Mouse (Mus musculus) cerebellum, postnatal 25 days (tissue): ENCODE results near the gene Clcn7.
"Not testable (repeated sequence)": the region's sequence is repeated elsewhere in the genome, so short reads cannot be mapped to it uniquely, and the experiment has no call there.

Source experiments
- DNase-seq, 2 experiments: peaks; one replicate each; pipeline ENCODE4 v3.0.0; 2021; ENCODE audit warnings: mixed read lengths in 2 of 2

The Clcn7 gene

DNA sequence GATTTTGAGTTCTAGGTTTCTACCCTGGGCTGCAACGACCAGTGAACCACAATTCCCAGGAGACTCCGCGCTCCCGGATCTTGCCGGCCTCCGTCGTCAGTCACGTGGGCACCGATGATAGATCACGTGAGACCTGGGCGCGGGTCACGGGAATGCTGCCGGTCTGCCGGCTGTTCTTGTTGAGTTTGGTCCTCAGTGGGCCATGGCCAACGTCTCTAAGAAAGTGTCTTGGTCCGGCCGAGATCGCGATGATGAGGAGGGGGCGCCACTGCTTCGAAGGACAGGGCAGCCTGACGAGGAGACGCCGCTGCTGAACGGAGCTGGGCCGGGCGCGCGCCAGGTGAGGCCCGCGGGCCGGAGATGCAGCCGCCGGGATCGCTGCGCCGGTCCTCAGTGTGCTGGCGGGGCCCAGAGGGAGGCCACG, at the start of gene Clcn7:
Gene Clcn7, plus strand, starts transcription at position 117 of the 424 bp plus-strand sequence.
- DNase-seq: peak; percentile 96 to 97

DNA sequence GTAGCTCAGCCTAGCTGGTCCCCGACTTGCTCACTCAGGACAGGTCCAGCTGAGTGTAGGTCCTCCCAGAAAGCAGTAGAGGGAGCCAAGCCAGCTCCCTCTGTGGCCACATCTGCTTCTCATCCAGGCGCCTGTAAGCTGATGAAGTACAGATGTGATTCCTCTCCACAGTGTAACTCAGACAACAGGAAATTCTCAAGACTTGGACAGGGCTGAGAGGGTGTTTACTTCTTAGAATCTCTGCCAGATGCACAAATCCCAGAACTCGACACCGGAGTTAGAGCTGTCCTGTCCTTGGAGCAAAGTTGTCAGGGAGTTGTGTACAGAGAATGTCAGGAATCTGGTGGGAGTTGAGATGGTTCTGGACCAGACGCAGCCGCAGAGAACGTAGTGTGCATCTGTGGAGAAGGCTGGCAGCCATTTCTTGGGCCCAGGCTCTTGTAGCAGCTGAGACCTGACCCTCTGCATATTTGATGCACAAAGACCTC, 49.7 kb upstream of the Clcn7 start, which contains the start of gene Tmem204:
Gene Tmem204, minus strand, starts transcription at position 148 of the 488 bp plus-strand sequence.
- DNase-seq: no peak

DNA sequence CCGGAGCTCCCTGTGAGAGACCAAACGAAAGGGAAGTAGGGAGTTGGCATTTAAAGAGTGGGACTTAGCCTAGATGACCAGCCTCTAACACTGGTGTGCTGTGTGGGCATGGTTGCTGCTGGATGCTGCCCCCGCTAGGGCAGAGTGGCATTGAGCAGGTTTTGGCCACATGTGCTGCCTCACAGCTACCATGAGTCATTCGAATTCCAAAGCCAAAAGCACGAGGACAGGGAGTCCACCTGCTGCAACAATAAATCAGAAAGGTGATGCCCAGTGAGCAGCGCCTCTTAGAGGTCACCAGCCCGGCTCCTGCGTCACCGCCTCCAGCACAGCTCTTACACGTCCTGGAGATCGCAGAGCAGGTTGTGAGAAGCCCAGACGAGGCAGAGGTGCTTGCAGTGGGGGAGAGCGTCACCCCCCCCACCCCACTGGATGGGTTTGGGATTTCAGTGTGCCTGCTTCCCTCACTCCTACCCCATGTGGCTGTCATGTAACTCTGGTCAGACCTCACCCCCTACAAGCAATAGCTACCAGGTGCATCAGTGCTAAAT, 48.3 kb upstream of the Clcn7 start:
- no peak for DNase-seq

DNA sequence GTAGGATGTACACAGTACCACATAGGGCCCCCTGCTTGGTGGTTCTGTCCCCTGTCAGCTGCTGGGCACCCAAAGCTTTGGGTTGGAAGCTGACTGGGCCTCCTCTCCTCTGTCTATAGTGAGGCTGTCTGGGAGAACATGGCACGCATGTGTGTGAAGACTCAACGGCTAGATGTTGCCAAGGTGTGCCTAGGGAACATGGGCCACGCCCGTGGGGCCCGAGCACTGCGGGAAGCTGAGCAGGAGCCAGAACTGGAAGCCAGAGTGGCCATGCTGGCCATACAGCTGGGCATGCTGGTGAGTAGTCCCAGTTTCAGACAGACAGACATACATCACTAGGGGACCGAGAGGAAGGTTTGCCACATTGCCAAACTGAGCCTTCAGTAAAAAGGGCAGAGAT, 46.5 kb upstream of the Clcn7 start:
- DNase-seq: no peak

DNA sequence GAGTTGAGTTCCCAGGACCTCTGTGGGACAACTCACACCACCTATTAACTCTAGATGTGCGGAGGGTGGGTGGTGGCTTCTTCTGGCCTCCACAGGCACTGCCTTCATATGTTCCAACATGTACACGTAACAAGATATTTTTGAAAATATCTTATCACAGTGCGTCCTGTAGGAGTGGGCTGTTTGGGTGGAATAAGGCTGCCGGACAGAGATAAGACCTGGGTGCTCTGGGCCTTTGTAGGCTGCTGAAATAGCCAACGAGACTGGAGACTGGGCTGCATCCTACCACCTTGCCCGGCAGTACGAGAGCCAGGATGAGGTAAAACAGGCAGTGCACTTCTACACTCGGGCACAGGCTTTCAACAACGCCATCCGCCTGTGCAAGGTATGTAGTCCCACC, 44.0 kb upstream of the Clcn7 start:
- no peak for DNase-seq

DNA sequence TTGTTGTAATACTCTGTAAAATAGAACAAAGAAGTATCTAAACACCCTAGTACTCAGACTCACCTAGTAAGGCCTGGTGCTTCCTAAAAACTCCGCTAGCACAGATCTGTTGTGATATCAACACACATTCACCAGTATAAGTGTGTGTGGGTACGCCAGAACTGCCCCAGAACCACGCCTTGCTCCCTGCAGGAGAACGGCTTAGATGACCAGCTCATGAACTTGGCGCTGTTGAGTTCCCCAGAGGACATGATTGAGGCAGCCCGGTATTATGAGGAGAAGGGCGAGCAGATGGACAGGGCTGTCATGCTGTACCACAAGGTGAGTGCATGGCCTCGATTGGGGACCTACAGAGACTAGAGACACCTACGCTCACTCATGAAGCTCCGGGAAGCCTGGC, 42.7 kb upstream of the Clcn7 start:
- no peak for DNase-seq

DNA sequence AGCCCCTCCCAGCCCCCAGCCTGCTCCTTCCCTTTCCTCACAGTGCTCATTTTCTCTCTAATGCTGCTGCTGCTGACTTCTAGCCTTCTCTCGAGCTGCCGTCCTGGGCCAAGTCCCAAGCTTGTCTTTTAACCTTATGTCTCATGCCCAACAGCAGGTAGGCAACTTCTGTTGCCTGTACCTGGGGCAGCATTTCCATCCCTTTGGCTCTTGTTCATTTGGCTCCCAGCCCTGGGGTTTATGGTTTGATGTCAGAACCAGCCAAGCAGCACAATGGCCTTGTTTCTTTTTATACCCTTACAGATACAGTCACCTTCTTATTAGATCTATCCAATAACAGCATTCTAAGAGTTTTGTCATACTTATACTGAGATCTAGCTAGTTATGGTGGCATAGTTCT, 37.0 kb upstream of the Clcn7 start:
- DNase-seq: peak; percentile 53 to 70

DNA sequence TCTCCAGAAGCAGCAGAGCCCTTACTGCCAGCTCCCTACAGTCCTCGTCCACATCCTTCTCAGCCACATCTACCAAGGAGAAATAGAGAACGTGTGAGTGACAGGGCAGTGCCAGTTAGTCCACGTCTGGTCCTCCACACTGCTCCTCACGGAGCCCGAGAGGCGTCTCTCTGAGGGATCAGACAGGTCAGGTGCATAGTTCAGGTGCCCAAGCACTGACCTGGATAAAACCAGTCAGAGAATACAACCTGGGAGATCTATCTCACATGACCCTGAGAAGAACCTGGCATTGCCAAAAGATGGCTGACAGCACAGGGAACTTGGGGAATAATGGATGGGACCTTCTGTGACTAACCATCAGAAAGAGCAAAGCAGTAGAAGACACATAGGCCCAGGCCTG, 33.1 kb upstream of the Clcn7 start:
- no peak for DNase-seq

DNA sequence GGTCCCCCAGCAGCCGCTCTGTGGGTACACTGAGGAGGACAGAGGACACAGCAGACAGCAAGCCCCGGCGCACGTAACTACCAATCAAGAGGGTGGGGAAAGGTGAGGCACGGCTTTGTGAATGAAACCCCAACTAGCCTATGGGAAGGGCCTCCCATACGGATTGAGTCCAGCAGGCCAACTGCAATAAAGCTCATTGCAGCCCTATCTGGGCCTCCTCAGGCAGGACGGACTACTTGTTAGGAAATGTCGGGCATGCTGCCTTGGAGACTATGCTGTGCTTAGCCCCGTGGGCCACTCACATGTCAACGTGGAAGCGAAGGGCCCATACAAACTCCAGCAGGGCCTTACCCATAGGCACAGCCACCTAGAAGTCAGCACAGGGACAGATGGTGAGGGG, 31.9 kb upstream of the Clcn7 start:
- DNase-seq: no peak

DNA sequence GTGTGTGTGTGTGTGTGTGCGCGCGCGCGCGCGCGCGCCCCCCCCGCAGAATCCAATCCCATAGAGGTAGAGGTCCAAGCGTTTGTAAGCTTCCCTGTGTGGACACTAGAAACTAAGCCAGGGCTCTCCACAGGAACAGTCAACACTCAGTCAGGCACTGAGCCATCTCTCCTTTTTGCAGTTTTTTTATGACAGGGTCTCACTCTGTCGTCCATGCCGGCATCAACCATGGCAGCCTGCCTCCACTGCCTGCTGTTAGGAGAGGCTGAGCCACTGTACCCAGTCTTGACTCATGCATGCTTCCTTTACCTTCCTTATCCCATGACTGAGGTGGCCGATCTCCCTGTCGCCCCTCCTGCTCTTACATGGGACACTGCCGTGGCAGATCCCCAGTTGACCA, 25.4 kb upstream of the Clcn7 start:
- DNase-seq: peak; percentile 38 to 61

DNA sequence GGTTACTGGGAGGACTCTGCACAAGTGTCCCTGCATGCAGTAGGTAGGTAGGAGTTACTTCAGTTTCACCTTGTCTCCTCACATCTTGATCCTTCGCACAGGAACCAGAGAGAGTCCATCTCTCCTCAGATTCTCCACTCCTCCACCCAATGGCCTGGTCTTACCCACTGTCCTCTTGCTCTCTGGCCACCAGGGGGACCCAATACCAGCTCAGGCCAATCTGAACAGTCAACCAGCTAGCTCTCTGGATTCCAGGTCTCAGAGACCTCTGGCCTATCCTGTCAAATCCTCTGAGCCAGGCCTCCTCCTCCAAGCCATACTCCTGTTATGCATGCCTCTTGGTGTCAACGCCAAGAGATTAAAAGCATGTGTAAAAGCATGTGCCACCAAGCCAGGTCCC, 23.6 kb upstream of the Clcn7 start:
- DNase-seq: peak; percentile 57 to 73

DNA sequence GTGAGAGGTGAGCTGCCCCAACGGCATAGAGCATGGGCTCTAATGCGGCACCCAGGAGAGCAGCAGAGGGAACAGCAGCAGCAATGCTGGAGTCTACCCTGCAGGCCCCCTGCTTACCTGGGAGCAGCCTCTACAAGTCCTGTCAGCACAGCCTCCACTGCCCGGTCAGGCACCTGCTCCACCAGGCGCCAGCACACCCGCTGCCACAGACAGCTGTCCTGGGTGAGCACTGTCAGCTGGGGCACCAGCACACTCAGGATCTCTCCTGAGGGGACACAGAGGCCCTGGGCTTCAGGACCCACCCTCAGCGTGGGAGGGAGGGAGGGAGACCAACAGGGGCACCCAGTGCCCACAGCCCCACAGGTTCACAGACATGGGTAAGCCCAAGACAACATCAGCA, 22.6 kb upstream of the Clcn7 start:
- no peak for DNase-seq

DNA sequence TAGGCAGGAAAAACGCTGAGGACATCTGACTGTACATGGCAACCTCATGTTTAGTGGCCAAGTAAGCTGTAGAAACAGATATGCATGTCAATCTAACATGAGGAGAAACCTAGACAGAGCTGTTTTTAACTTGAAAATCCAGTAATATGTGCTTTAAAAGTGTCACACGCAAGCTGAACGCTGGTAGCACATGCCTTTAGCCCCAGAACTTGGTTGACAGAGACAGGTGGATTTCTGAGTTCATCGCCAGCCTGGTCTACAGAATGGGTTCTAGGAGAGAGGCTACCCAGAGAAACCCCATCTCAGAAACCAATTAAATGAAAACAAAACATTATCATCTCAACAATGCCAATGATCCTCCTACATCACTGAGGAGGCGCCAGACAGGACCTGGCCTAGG, 22.0 kb upstream of the Clcn7 start:
- no peak for DNase-seq

DNA sequence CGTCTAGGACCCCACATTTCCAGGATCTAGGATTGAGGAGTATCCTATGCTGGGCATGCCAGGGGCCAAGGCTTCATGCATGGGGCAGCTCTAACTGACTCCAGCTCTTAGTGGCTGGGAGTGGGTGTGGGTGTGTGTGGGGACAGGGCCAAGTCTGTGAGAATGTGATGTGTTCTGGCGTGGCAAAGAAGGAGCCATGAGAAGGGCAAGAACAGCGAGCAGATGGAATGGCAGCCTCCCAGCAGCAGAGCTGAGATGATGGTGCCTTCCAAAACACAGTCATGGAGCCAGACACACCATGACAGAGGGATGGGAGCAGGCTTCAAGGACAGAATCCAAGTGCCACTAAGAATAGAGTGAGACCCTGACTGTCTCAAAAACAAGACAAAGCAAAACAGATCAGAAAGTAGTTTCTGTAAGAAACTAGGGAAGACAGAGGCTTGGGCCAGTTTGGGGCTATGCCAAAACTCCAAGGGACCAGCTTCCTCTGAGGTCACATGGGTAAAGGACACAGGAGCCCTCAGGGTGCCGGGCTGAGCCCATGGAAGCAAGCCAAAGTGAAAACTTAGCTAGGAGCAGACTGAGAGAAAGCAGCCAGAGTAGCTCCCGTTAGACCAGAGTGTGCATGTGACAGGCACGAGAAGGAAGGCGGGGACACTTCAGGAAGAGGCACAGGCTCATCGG, 21.3 kb upstream of the Clcn7 start:
- peak; percentile 84 to 87 for DNase-seq

DNA sequence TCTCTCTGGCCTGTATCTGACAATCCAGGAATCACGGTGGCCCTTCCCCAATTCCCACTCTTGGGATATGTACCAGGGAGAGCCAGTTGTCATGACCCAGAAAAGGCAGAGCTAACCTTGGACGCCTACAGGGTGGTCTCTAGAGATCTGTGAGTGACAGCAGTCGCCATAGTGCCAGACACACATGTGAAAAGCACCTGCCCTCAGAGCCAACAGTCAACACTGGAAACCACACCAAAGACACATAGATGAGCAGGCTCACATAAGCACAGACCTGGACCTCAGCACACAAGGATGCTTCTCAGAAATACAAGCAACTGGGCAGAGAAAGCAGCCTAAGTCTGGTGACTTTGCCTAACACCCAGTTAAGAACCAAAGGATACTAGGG, 20.8 kb upstream of the Clcn7 start:
- no peak for DNase-seq

DNA sequence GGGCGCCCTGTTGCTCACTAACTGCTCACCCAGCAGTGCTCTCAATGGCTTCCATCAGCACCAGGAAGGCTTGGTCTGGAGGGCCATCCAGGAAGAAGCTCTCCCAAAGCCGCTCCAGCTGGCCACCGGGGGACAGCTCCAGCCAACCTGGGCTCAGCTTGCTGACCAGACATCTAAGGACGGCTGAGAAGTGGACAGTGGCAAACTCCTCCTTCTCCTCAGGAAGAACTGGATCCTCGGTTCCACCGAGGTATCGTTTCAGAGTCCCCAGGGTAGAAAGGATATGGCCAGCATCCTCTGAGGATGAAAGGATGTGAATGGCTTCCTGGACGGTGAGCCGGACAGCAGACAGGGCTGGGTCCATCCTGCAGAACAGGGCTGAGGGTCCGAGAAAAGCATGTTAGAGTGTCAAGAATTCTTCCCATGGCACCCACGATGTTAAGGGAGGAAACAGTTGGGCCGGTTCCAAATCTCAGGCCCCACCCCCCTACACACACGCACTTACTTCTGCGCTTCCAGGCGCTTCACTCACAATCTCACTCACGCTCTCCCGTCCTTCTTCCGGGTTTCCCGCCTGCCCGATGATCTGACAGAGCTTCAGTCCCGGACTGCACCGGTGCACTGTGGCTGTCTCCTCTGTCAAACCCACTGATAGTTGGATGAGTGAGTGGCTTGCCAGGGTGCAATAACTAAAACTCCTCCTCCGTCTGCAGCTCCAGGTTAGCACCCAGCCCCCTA, 18.1 kb upstream of the Clcn7 start:
- DNase-seq: peak in 1 of 2 experiments; percentile 52

DNA sequence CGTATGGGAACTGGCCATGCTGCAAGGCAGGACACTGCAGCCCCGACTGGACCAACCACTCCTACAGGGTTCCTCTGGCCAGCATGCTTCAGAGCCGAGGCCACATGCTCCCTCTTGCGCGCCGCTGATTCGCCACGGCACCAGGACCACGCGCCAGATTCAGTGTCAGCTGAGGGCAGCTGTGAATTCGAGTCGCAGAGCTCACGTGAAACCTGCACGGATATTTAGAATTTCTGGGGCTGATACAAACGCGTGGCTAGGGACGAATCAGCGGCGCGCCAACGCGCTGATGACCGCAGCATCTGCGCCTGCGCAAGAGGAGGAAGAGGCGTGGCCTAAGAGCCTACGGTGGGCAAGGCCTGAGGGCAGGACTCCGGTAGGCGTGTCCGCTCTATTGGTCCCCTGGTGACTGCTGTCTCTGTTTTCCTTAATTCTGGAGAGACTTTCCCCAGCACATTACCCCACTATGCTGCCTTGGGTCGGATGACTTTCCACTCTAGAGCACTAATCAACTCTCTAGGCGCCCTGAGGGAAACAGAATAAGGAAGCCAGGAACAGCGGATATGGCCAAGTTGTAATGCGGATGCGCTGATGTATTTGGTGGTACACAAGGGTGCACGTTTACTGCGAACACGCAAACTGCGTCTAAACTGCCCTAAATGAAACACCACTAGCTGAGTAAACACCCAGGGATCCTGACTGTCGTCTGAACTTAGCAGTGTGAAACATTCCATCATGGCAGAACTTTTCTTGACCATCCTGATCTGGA, 17.3 kb upstream of the Clcn7 start, which contains the start of gene Telo2:
Gene Telo2, minus strand, starts transcription at position 304 of the 769 bp plus-strand sequence.
- DNase-seq: peak; percentile 96 to 97

DNA sequence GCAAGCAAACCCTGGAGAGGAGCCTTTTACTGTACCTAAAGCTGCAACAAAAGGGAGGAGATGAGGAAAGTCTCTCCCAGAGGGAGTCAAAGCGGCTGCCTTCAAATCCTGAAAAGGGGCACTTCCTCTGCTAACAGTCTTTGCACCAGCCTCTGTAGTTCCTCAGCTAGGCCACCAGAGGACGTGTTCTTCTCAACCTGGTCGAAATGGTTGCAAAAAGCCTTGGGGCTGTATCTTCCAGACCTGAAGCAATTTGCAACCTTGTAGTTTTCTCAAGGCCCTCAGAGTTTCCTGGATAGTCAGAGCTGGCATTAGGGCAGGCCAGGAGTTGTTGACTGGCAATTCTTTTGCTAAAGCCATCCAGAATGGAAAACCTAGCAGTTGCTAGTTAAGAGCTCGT, 15.9 kb upstream of the Clcn7 start:
- no peak for DNase-seq

DNA sequence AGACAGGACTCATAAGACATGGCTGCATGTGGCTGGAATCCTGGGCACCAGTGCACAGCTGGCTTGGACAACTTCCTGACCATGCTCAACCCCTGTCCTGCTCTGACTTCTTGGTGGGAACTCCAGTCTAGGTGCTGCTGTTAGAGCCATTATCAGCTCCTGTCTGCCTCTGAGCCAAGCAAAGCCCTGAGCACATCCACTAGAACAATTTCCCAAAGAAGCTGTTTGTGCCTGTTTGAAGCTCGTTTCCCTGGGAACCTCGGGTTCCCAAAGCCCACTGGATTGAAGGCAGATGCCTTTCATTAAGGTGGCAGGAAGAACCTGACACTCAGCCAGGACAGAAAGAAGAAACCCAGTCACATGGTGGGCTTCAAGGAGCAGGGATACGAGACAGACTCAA, 12.8 kb upstream of the Clcn7 start, which contains the start of gene Ptx4:
Gene Ptx4, plus strand, starts transcription at position 355 of the 400 bp plus-strand sequence.
- DNase-seq: no peak

DNA sequence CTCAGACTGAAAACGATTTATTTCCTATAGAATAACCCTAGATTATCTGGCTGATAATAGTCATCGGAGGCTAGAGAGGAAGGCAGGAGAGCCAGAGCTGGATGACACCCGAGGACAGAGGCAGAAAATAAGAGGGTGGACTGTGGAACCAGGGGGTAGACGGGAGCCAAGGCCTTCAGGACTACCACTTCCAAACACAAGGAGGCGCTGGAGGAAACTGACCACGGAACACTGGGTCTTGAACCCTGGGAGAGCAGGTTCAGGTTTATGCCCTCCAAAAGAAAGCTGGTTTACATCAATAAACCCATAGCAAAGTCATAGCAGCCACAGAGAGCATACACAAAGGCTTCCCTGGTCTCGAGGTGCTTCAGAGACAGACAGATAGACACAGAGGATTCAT, 9.2 kb upstream of the Clcn7 start:
- DNase-seq: no peak

DNA sequence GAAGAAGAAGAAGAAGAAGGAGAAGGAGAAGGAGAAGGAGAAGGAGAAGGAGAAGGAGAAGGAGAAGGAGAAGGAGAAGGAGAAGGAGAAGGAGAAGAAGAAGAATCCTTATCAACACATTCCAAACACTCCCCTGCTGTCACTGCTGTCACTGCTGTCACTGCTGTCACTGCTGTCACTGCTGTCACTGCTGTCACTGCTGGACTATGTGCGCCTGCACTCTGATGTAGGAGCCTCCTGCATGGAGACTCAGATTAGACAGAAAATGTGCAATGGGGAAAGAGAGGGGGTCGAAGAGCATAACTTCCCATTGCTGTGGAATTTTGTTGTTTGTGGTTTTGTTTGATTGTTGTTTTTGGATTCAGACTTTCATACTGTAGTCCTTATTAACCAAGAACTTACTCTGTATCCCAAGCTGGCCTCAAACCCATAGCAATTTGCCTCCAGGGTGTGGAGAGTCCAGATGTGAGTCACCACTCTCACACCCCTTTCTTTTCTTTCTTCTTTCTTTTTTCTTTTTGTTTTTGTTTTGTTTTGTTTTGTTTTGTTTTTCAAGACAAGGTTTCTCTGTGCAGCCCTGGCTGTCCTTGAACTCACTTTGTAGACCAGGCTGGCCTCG, 7.6 kb upstream of the Clcn7 start:
- DNase-seq: not testable (repeated sequence)

DNA sequence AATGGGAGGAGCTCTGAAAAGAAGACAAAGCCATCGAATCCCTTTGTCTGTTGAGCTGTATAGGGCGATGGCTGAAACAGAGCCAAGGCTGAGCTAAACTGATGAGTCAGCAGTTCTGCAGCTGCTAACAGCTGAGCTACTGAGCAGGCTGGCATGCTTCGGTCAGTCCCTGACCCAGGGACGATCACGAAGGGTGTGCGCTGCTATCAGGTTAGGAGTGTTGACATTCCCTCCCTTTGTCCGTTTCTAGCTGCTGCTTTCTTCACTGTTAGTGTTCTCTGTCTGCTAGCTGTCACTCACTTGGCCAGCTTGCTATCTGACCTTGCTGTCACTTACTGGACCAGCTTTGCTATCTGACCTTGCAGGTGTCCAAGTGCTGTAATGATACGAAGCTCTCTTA, 6.1 kb upstream of the Clcn7 start:
- DNase-seq: no peak

DNA sequence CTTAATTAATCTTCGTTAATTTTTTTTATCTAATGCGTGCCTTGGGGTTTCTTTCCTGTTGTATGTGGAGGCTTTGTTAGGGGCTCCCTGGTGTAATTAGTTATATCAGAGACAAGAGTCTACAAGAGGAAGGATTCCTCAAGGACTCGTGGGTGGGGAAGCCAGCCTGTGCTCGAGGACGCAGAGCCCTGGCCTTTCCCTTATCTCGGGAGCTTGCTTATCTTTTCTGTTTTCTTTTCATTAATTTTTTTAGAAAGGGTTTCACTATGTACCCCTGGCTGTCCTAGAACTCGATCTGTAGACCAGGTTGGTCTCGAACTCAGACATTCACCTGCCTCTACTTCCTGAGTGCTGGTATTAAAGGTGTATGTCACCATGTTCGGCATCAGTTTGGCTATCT, 5.5 kb upstream of the Clcn7 start:
- DNase-seq: no peak
